Mouse (Mus musculus) myocyte (in vitro differentiated cells): Measurements from ENCODE around the gene Uqcrq. TPM values are rescaled to one million over a fixed set of nuclear protein-coding genes. Genes with fewer than 3 reads are reported as not detected.

Source experiments
- H3K27me3 ChIP-seq: one replicate; pipeline ENCODE4 v1.6.1; 2011; ENCODE audit not compliant: control insufficient read depth, insufficient read depth, insufficient read length
- H3K36me3 ChIP-seq: one replicate; pipeline ENCODE4 v1.6.1; 2011; ENCODE audit not compliant: control insufficient read depth, insufficient read depth
- H3K4me2 ChIP-seq: one replicate; pipeline ENCODE4 v1.6.1; 2011; ENCODE audit warnings: low read depth, control low read depth
- H3K4me3 ChIP-seq: one replicate; pipeline ENCODE4 v1.5.1; 2011; ENCODE audit warnings: mild to moderate bottlenecking, control low read depth, moderate library complexity
- H3K79me2 ChIP-seq: one replicate; pipeline ENCODE4 v1.6.1; 2011; ENCODE audit not compliant: control insufficient read depth, insufficient read depth
- H3ac ChIP-seq: one replicate; pipeline ENCODE4 v1.6.1; 2011; ENCODE audit not compliant: control insufficient read depth, insufficient read length
- CEBPB ChIP-seq: IDR thresholded peaks from 2 replicates; pipeline ENCODE4 v1.6.1; 2011; ENCODE audit warnings: mild to moderate bottlenecking, moderate library complexity; ENCODE audit not compliant: poor library complexity, insufficient read depth, severe bottlenecking
- E2F4 ChIP-seq: IDR thresholded peaks from one replicate; pipeline ENCODE4 v1.6.1; 2011; ENCODE audit warnings: mild to moderate bottlenecking, control low read depth, moderate library complexity; ENCODE audit not compliant: insufficient read depth
- MAX ChIP-seq: IDR thresholded peaks from one replicate; pipeline ENCODE4 v1.6.1; 2011; ENCODE audit warnings: low read depth, mild to moderate bottlenecking, control low read depth
- MYOD1 ChIP-seq, 3 experiments: IDR thresholded peaks; one replicate each; pipeline ENCODE4 v1.6.1; 2011; ENCODE audit warnings: control low read depth in 2 of 3, low read depth in 2 of 3, mild to moderate bottlenecking in 2 of 3, moderate library complexity in 1 of 3; ENCODE audit not compliant: insufficient read length in 2 of 3, control insufficient read depth in 1 of 3
- MYOG ChIP-seq, 3 experiments: IDR thresholded peaks; one replicate each; pipeline ENCODE4 v1.6.1; 2011; ENCODE audit warnings: control low read depth in 2 of 3, low read depth in 2 of 3, mild to moderate bottlenecking in 2 of 3; ENCODE audit not compliant: insufficient read length in 2 of 3, control insufficient read depth in 1 of 3, insufficient read depth in 1 of 3
- POLR2A ChIP-seq: IDR thresholded peaks from one replicate; pipeline ENCODE4 v1.6.1; 2011; ENCODE audit warnings: low read depth, mild to moderate bottlenecking, control low read depth, moderate library complexity; ENCODE audit not compliant: insufficient read length
- POLR2AphosphoS2 ChIP-seq: IDR thresholded peaks from one replicate; pipeline ENCODE4 v1.6.1; 2011; ENCODE audit warnings: low read depth, control low read depth; ENCODE audit not compliant: insufficient read length
- REST ChIP-seq: IDR thresholded peaks from one replicate; pipeline ENCODE4 v1.6.1; 2011; ENCODE audit warnings: mild to moderate bottlenecking, control low read depth, moderate library complexity; ENCODE audit not compliant: insufficient read depth, insufficient read length
- SRF ChIP-seq: IDR thresholded peaks from one replicate; pipeline ENCODE4 v1.6.1; 2011; ENCODE audit warnings: low read depth; ENCODE audit not compliant: control insufficient read depth, insufficient read length
- TCF12 ChIP-seq: IDR thresholded peaks from one replicate; pipeline ENCODE4 v1.6.1; 2011; ENCODE audit warnings: mild to moderate bottlenecking, control low read depth; ENCODE audit not compliant: poor library complexity, insufficient read depth, severe bottlenecking
- TCF3 ChIP-seq: IDR thresholded peaks from one replicate; pipeline ENCODE4 v1.6.1; 2011; ENCODE audit warnings: low read depth, control low read depth; ENCODE audit not compliant: insufficient read length
- USF1 ChIP-seq: IDR thresholded peaks from one replicate; pipeline ENCODE4 v1.6.1; 2011; ENCODE audit warnings: low read depth, mild to moderate bottlenecking, control low read depth, moderate library complexity
- polyA plus RNA-seq: library from polyadenylated mRNA; unstranded; fragments of >200 nt; fragmentation: generic; extraction: Trizol; gene quantifications from one replicate; pipeline ENCODE4 v1.2.1, GENCODE M21; 2012; ENCODE audit warnings: missing spikeins

Gene Uqcrq
- polyA plus RNA-seq, 1 experiment: 1,153 TPM

DNA sequence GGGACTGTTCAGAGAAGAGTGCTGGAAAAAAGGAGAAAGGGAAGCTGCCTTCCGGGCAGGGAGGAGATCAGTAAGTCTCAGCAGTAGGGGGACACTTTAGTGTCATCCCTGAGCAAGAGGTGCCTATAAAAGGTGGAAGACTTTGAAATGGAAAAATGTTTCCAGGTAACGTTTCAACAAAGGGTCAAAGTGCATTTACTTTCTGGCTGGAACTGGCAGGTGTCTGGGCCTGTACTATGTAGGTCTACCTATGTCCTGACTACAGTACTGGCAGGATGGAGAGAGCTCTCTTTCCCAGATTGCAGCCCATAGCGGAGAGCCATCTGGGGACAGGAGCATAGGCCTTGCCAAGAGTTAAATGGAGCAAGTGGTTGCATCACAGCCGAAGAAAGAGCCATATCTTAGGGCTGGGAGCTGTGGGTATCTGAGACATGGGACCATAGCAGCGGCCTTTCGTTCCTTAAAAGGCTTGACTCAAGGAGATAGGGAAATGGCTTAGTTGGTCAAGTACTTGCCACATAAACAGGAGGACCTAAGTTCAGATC is 4.8 kb downstream of the Uqcrq start:
- Histone ChIP-seq H3K79me2 (peaks cover 19% of the 10 kb centered on the region), H3K4me2 (no peak overlapping the region), H3ac (no peak overlapping the region), H3K36me3 (peaks cover 34% of the 10 kb centered on the region), H3K4me3 (no peak overlapping the region), H3K27me3 (no peaks in the 10 kb centered on the region)
- TF ChIP-seq TCF12: no peak
- no peak for TF ChIP-seq MYOG (IDR thresholded peaks at IDR 0.05; ENCODE audit: control insufficient read depth in 1 of 3, insufficient read depth in 1 of 3, insufficient read length in 2 of 3, low read depth in 2 of 3)
- no peak for TF ChIP-seq TCF3
- no peak for TF ChIP-seq POLR2AphosphoS2

GRCm38 (mm10) chr11:53425251-53425650 is 5.4 kb downstream of the Uqcrq start:
- peaks cover 34% of the 10 kb centered on the region for H3K36me3 ChIP-seq
- H3K27me3 ChIP-seq: no peaks in the 10 kb centered on the region
- no peak overlapping the region for H3K4me2 ChIP-seq
- no peak overlapping the region for H3K4me3 ChIP-seq
- H3ac ChIP-seq: no peak overlapping the region
- TF ChIP-seq POLR2A: no peak
- TF ChIP-seq MAX: no peak
- TF ChIP-seq E2F4: no peak
- TF ChIP-seq MYOD1 (IDR thresholded peaks at IDR 0.05; ENCODE audit: control insufficient read depth in 1 of 3, insufficient read length in 2 of 3, low read depth in 2 of 3): no peak
- no peak for TF ChIP-seq POLR2AphosphoS2
- no peak for TF ChIP-seq USF1
- no peak for TF ChIP-seq TCF3
- no peak for TF ChIP-seq TCF12
- TF ChIP-seq SRF: no peak
- no peak for TF ChIP-seq CEBPB
- TF ChIP-seq MYOG (IDR thresholded peaks at IDR 0.05; ENCODE audit: control insufficient read depth in 1 of 3, insufficient read depth in 1 of 3, insufficient read length in 2 of 3, low read depth in 2 of 3): no peak
- TF ChIP-seq REST: no peak
- peaks cover 16% of the 10 kb centered on the region for H3K79me2 ChIP-seq

GRCm38 (mm10) chr11:53424826-53425225 is 5.8 kb downstream of the Uqcrq start:
- Histone ChIP-seq H3K4me2 (no peak overlapping the region), H3ac (no peak overlapping the region), H3K79me2 (peaks cover 12% of the 10 kb centered on the region), H3K36me3 (peaks cover 34% of the 10 kb centered on the region), H3K27me3 (no peaks in the 10 kb centered on the region), H3K4me3 (no peak overlapping the region)
- TF ChIP-seq MAX: no peak
- TF ChIP-seq POLR2A: no peak
- TF ChIP-seq POLR2AphosphoS2: peak; percentile 35

DNA sequence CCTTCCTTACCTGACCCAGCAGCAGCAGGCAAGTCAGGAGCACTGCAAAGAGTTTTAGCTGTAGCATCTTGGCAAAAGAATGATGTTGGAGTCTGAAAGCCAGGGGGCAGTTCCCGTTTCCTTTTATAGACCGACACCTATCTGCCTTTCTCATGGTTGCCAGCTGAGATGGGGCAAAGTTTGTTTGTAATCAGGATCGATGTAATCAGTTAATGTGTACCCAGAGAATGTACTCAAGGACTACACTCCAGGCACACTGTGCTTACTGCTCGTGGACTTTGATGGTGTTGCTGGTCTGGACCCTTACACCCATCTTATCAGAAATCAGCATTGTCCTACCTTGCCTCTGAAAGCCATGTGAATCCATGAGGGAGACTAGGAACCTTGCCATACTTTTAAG is 7.6 kb downstream of the Uqcrq start, which contains the start of gene Leap2:
Gene Leap2 (minus strand): TSS at position 135 of the 400 bp plus-strand sequence.
- H3K27me3 ChIP-seq: no peaks in the 10 kb centered on the region
- no peak within 1 kb of the TSS for H3K4me3 ChIP-seq
- no peak within 1 kb of the TSS for H3ac ChIP-seq
- no peaks in the 10 kb centered on the region for H3K79me2 ChIP-seq
- peaks cover 40% of the 10 kb centered on the region for H3K36me3 ChIP-seq
- TF ChIP-seq REST (no peak), USF1 (no peak), CEBPB (no peak), POLR2A (no peak), E2F4 (no peak), TCF3 (no peak), SRF (no peak), MYOG (IDR thresholded peaks at IDR 0.05; ENCODE audit: control insufficient read depth in 1 of 3, insufficient read depth in 1 of 3, insufficient read length in 2 of 3, low read depth in 2 of 3) (no peak), MYOD1 (IDR thresholded peaks at IDR 0.05; ENCODE audit: control insufficient read depth in 1 of 3, insufficient read length in 2 of 3, low read depth in 2 of 3) (no peak), MAX (no peak), POLR2AphosphoS2 (no peak), TCF12 (no peak)
- no peak within 1 kb of the TSS for H3K4me2 ChIP-seq

GRCm38 (mm10) chr11:53418048-53418447 is 12.6 kb downstream of the Uqcrq start:
- H3K36me3 ChIP-seq: peaks cover 77% of the 10 kb centered on the region
- H3K27me3 ChIP-seq: no peaks in the 10 kb centered on the region
- no peaks in the 10 kb centered on the region for H3K79me2 ChIP-seq
- TF ChIP-seq POLR2AphosphoS2 (no peak), MAX (no peak), REST (no peak)
- H3ac ChIP-seq: no peak overlapping the region
- no peak overlapping the region for H3K4me3 ChIP-seq
- H3K4me2 ChIP-seq: no peak overlapping the region

- H3ac ChIP-seq: no peak overlapping the region
- peaks cover 88% of the 10 kb centered on the region for H3K36me3 ChIP-seq
- H3K4me2 ChIP-seq: no peak overlapping the region
- no peak overlapping the region for H3K4me3 ChIP-seq
- TF ChIP-seq TCF3: no peak
- TF ChIP-seq SRF: no peak
- TF ChIP-seq TCF12: no peak
- no peak for TF ChIP-seq MAX
- TF ChIP-seq POLR2A: no peak
- TF ChIP-seq POLR2AphosphoS2: no peak
- TF ChIP-seq REST: no peak
- TF ChIP-seq MYOD1 (IDR thresholded peaks at IDR 0.05; ENCODE audit: control insufficient read depth in 1 of 3, insufficient read length in 2 of 3, low read depth in 2 of 3): no peak
- no peak for TF ChIP-seq E2F4
- no peak for TF ChIP-seq CEBPB
- no peak for TF ChIP-seq MYOG (IDR thresholded peaks at IDR 0.05; ENCODE audit: control insufficient read depth in 1 of 3, insufficient read depth in 1 of 3, insufficient read length in 2 of 3, low read depth in 2 of 3)
- TF ChIP-seq USF1: no peak
- H3K79me2 ChIP-seq: no peaks in the 10 kb centered on the region
- H3K27me3 ChIP-seq: no peaks in the 10 kb centered on the region
These were observed 16.8 kb downstream of the Uqcrq start for GRCm38 (mm10) chr11:53413871-53414270.
